Mouse (Mus musculus): ENCODE results near the gene Trpm3.

GRCm38 (mm10) chr19:22326813-22327212, 188.0 kb downstream of the Trpm3 start:
- no peak for TF ChIP-seq GATA1 (IDR thresholded peaks at IDR 0.05; ENCODE audit: borderline replicate concordance, low read length)
- no peak for TF ChIP-seq FLI1 (IDR thresholded peaks at IDR 0.05; ENCODE audit: low read length)
